Mouse (Mus musculus) mesoderm, embryonic 11.5 days (tissue): ENCODE data around the gene Cavin1.
A peak's percentile ranks its signal among the peaks of the same experiment; 100 is the strongest.
"Not testable (repeated sequence)": the region's sequence is repeated elsewhere in the genome, so short reads cannot be mapped to it uniquely, and the experiment has no call there.

Source experiments
- DNase-seq: peaks from one replicate; pipeline ENCODE4 v3.0.0-alpha.2; 2012; ENCODE audit warnings: low read depth, low spot score

Cavin1 gene

GRCm38 (mm10) chr11:100970557-100970937, at the start of gene Cavin1:
TSS of gene Cavin1 (minus strand) at chr11:100970887.
- peak; percentile 59 for DNase-seq

DNA sequence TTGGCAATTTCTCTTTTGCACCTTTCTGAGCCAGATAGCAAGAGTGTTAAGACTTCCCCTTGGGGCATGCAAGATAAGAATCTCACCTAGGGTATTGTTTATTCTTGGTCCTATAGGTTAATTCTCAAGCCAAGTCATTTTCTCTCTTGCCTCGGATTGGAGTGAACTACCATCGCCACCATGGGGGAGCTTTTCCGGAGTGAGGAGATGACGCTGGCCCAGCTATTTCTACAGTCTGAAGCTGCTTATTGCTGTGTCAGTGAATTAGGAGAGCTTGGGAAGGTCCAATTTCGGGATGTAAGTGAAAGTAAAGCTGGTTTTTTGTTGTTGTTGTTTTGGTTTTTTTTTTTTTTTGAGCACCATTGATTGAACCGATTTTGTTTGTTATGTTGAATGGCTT, 41.0 kb upstream of the Cavin1 start:
- DNase-seq, result no peak

GRCm38 (mm10) chr11:101009888-101010784, 39.4 kb upstream of the Cavin1 start:
- peak; percentile 19 for DNase-seq

- DNase-seq, result peak; percentile 97
Observed at GRCm38 (mm10) chr11:101009046-101009887, 38.6 kb upstream of the Cavin1 start, which contains the start of gene Atp6v0a1. TSS of gene Atp6v0a1 (plus strand) at chr11:101009452.

- DNase-seq, result no peak
Observed at GRCm38 (mm10) chr11:101008206-101009045, 37.7 kb upstream of the Cavin1 start.

GRCm38 (mm10) chr11:101003025-101003685, 32.5 kb upstream of the Cavin1 start:
- no peak for DNase-seq

- not testable (repeated sequence) for DNase-seq
Observed at GRCm38 (mm10) chr11:101001875-101002552, 31.3 kb upstream of the Cavin1 start.

- no peak for DNase-seq
Observed at GRCm38 (mm10) chr11:100999254-100999653, 28.6 kb upstream of the Cavin1 start.

- no peak for DNase-seq
Observed at GRCm38 (mm10) chr11:100998836-100999235, 28.1 kb upstream of the Cavin1 start.

GRCm38 (mm10) chr11:100996501-100996900, 25.8 kb upstream of the Cavin1 start:
- no peak for DNase-seq

DNA sequence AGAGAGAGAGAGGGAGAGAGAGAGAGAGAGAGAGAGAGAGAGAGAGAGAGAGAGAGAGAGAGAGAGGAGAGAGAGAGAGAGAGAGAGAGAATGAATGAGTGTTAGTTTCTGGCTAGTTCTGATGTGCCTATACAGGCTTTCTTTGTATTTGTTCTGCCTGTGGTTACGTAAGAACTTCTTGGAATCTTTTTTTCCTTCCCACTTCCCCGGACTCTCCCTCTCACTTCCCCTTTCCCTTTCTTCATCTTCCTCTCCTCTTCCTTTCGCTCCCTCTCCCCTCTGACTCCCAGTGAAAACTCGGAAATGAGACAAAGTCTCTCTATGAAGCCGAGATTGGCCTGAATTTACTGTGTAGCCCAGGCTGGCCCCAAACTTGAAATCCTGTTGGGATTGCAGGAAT, 24.0 kb upstream of the Cavin1 start:
- DNase-seq, result no peak

DNA sequence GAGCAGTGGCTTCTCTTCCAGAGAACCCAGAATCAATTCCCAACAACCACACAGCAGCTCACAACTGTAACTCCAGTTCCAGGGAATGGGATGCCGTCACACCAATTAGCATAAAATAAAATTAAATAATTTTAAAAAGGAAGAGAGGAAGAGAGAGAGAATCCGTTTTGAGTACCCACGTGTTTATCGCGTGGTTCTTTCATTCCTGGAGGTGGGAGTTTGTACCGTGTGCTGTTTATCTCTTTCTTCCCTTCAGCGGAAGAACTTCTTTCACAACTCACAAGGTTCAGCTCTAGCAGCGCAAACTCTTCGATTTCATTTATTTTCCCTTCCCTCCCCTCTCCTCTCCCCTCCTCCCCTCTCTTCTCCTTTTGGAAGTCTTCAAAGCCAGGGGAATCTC, 23.5 kb upstream of the Cavin1 start:
- no peak for DNase-seq

DNA sequence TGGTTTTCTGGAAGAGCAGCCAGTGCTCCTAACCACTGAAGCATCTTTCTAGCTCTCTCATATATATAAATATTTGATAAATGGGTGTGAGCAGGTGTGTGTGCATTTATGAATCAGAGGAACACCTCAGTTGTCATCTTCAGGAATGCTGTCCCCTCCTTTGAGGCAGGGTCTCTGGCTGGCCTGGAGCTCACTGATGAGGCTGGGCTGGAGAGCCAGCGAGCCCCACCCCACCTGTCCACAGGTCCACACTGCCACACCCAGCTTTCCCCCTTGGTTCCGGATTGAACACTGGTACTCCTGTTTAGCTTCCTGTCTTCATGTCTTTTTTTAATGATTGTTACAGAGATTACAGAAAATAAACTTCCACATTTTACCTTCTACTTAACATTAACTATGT, 22.8 kb upstream of the Cavin1 start:
- DNase-seq, result no peak

GRCm38 (mm10) chr11:100991027-100991534, 20.4 kb upstream of the Cavin1 start:
- DNase-seq, result peak; percentile 35

GRCm38 (mm10) chr11:100989666-100990065, 19.0 kb upstream of the Cavin1 start:
- DNase-seq, result no peak

DNA sequence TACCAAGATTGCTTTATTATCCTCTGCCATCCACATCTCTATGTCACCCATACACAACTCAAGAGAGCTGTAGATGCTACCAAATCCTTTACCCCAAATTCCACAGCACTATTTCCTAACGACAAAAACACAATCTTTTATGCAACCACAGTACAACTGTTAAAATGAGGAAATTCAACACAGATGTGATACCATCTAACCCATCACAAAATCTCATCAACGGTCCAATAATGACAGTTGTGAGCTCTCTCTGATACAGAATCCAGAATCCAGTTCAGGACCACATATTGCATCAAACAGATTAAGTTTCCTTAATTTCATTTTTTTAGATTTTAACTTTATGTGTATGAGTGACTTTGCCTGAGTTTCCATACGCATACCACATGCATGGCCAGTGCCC, 18.0 kb upstream of the Cavin1 start:
- DNase-seq, result no peak

DNA sequence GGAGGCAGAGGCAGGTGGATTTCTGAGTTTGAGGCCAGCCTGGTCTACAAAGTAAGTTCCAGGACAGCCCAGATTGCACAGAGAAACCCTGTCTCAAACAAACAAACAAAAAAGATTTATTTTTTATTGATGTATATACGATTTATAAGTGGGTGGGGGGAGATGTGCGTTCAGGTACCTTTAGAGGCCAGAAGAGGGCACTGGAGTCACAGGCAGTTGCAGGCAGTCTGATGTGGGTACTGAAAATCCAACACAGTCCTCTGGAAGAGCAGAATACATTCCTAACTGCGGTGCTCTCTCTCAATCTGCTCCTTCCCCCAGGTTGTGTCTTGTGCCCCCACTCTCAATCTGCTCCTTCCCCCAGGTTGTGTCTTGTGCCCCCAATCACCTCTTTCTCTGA, 14.9 kb upstream of the Cavin1 start:
- no peak for DNase-seq

- no peak for DNase-seq
Observed at GRCm38 (mm10) chr11:100983778-100984131, 13.1 kb upstream of the Cavin1 start.

- peak; percentile 90 for DNase-seq
Observed at GRCm38 (mm10) chr11:100983125-100983777, 12.6 kb upstream of the Cavin1 start.

- DNase-seq, result no peak
Observed at GRCm38 (mm10) chr11:100982087-100982486, 11.4 kb upstream of the Cavin1 start.
